Mouse (Mus musculus): ENCODE data around the gene Sag.

GRCm38 (mm10) chr1:87847475-87848168 lies 44.1 kb downstream of the Sag start:
- TF ChIP-seq CTCF (IDR thresholded peaks at IDR 0.05) (no peak), EP300 (IDR thresholded peaks at IDR 0.05) (no peak)

Data from lung, postnatal 0 days (tissue).